Mouse (Mus musculus) gastrocnemius, postnatal 14 days (tissue): ENCODE results near the gene H3f3b. TPM values are rescaled to one million over a fixed set of nuclear protein-coding genes. Genes with fewer than 3 reads are reported as not detected.

Experiments used
- DNase-seq: peaks from one replicate; pipeline ENCODE4 v3.0.0; 2021; ENCODE audit warnings: mixed read lengths
- intact Hi-C: fragments of 180-260 bp; cut with DNase I; formaldehyde crosslinking; loops from one replicate; pipeline ENCODE4 v1.15.1; 2025; ENCODE audit warnings: low total_unique reads
- total RNA-seq, 2 experiments: library from RNA; stranded (reverse); gene quantifications; 2 replicates each; pipeline ENCODE4 v1.2.3; 2021

H3f3b gene
- total RNA-seq, 2 experiments from 2014 or later, result 132 to 170 TPM

- intact Hi-C loops, result no loop called here
Observed at GRCm38 (mm10) chr11:116053510-116054229, 25.9 kb upstream of the H3f3b start.

GRCm38 (mm10) chr11:116050196-116050595 is 22.4 kb upstream of the H3f3b start:
- no peak for DNase-seq
- intact Hi-C loops, result no loop called here

More at GRCm38 (mm10) chr11:116053510-116054229, 25.9 kb upstream of the H3f3b start:
- no peak for DNase-seq

- DNase-seq, result no peak
- intact Hi-C loops, result no loop called here
Observed at GRCm38 (mm10) chr11:116049610-116050009, 21.8 kb upstream of the H3f3b start.

- no peak for DNase-seq
- intact Hi-C loops, result no loop called here
Observed at GRCm38 (mm10) chr11:116045173-116045572, 17.4 kb upstream of the H3f3b start.

- intact Hi-C loops, result no loop called here
Observed at GRCm38 (mm10) chr11:116043286-116043685, 15.5 kb upstream of the H3f3b start.

GRCm38 (mm10) chr11:116042372-116043138 is 14.8 kb upstream of the H3f3b start:
- intact Hi-C loops, result no loop called here
- no peak for DNase-seq

More at GRCm38 (mm10) chr11:116043286-116043685, 15.5 kb upstream of the H3f3b start:
- no peak for DNase-seq

- intact Hi-C loops, result no loop called here
- no peak for DNase-seq
Observed at GRCm38 (mm10) chr11:116041833-116042232, 14.1 kb upstream of the H3f3b start.

GRCm38 (mm10) chr11:116040593-116040992 is 12.8 kb upstream of the H3f3b start:
- DNase-seq, result no peak
- intact Hi-C loops, result no loop called here

- intact Hi-C loops, result loop anchor here (5.0 to 10.0 kb wide), 2 partner anchors 44 to 97 kb away; partner anchors contain the start of genes Mrpl38 and Trim65
- no peak for DNase-seq
Observed at GRCm38 (mm10) chr11:116037826-116038225, 10.1 kb upstream of the H3f3b start.

GRCm38 (mm10) chr11:116036671-116037070 is 8.9 kb upstream of the H3f3b start:
- DNase-seq, result no peak
- intact Hi-C loops, result loop anchor here (5.0 to 10.0 kb wide), 2 partner anchors 46 to 98 kb away; partner anchors contain the start of genes Mrpl38 and Trim65

GRCm38 (mm10) chr11:116034584-116034983 is 6.8 kb upstream of the H3f3b start:
- no peak for DNase-seq
- intact Hi-C loops, result loop anchor here (10.0 kb wide), 1 partner anchor 100 kb away; the partner anchor contains the start of genes Mrpl38 and Trim65

- DNase-seq, result no peak
- intact Hi-C loops, result loop anchor here (10.0 kb wide), 1 partner anchor 104 kb away; the partner anchor contains the start of genes Mrpl38 and Trim65
Observed at GRCm38 (mm10) chr11:116030898-116031845, 3.4 kb upstream of the H3f3b start.

GRCm38 (mm10) chr11:116030088-116030897 is 2.5 kb upstream of the H3f3b start, which contains the start of gene Unk:
Gene Unk (plus strand): TSS chr11:116030322.
- DNase-seq, result peak; percentile 96
- intact Hi-C loops, result loop anchor here (10.0 kb wide), 1 partner anchor 105 kb away; the partner anchor contains the start of genes Mrpl38 and Trim65

GRCm38 (mm10) chr11:116029086-116029865 is 1.5 kb upstream of the H3f3b start:
- intact Hi-C loops, result no loop called here

GRCm38 (mm10) chr11:116028177-116028865 is 559 bp upstream of the H3f3b start:
- intact Hi-C loops, result no loop called here
- no peak for DNase-seq

More at GRCm38 (mm10) chr11:116029086-116029865, 1.5 kb upstream of the H3f3b start:
- no peak for DNase-seq

GRCm38 (mm10) chr11:116025056-116025845 is 2.5 kb downstream of the H3f3b start:
- no peak for DNase-seq
- intact Hi-C loops, result no loop called here
